Mouse (Mus musculus) CD8-positive naive resting alpha-beta T cell, adult 2 months (primary cell): ENCODE data around the gene Plpp3.

Experiments used
- DNase-seq, 2 experiments: peaks; one replicate each; pipeline ENCODE4 v3.0.0; 2022; ENCODE audit warnings: low read depth in 2 of 2, low spot score in 2 of 2

Plpp3 gene

GRCm38 (mm10) chr4:105157276-105158168 is at the start of gene Plpp3:
Gene Plpp3 (plus strand): TSS chr4:105157347.
- DNase-seq: peak in 1 of 2 experiments; percentile 0

GRCm38 (mm10) chr4:105107943-105108640 is 49.1 kb upstream of the Plpp3 start:
- no peak for DNase-seq

- no peak for DNase-seq
Observed at GRCm38 (mm10) chr4:105108641-105109198, 48.4 kb upstream of the Plpp3 start.

GRCm38 (mm10) chr4:105109199-105109989 is 47.8 kb upstream of the Plpp3 start, which contains the start of gene Prkaa2:
Gene Prkaa2 (minus strand): TSS chr4:105109890.
- no peak for DNase-seq

- DNase-seq: no peak
Observed at GRCm38 (mm10) chr4:105109990-105110683, 47.0 kb upstream of the Plpp3 start.

- no peak for DNase-seq
Observed at GRCm38 (mm10) chr4:105110684-105111035, 46.5 kb upstream of the Plpp3 start.

- no peak for DNase-seq
Observed at GRCm38 (mm10) chr4:105111770-105112169, 45.4 kb upstream of the Plpp3 start.

GRCm38 (mm10) chr4:105113042-105113441 is 44.1 kb upstream of the Plpp3 start:
- DNase-seq: no peak

GRCm38 (mm10) chr4:105113468-105113867 is 43.7 kb upstream of the Plpp3 start:
- no peak for DNase-seq

GRCm38 (mm10) chr4:105121081-105121480 is 36.1 kb upstream of the Plpp3 start:
- no peak for DNase-seq

- no peak for DNase-seq
Observed at GRCm38 (mm10) chr4:105122429-105122828, 34.7 kb upstream of the Plpp3 start.

- DNase-seq: no peak
Observed at GRCm38 (mm10) chr4:105129212-105129611, 27.9 kb upstream of the Plpp3 start.

- DNase-seq: no peak
Observed at GRCm38 (mm10) chr4:105131756-105132314, 25.3 kb upstream of the Plpp3 start.

GRCm38 (mm10) chr4:105133350-105134050 is 23.6 kb upstream of the Plpp3 start:
- DNase-seq: no peak

- no peak for DNase-seq
Observed at GRCm38 (mm10) chr4:105149492-105149891, 7.7 kb upstream of the Plpp3 start.

- DNase-seq: peak in 1 of 2 experiments; percentile 1
Observed at GRCm38 (mm10) chr4:105151911-105152690, 5.0 kb upstream of the Plpp3 start.

- no peak for DNase-seq
Observed at GRCm38 (mm10) chr4:105153227-105153626, 3.9 kb upstream of the Plpp3 start.

- no peak for DNase-seq
Observed at GRCm38 (mm10) chr4:105156281-105156680, 866 bp upstream of the Plpp3 start.

GRCm38 (mm10) chr4:105156955-105157275 is 232 bp upstream of the Plpp3 start:
- no peak for DNase-seq
